Mouse (Mus musculus) kidney, postnatal 10 days (tissue): ENCODE data around the gene Ttc38.

Experiments
- DNase-seq: peaks from one replicate; pipeline ENCODE4 v3.0.0; 2021; ENCODE audit warnings: mixed read lengths

Ttc38 gene

DNA sequence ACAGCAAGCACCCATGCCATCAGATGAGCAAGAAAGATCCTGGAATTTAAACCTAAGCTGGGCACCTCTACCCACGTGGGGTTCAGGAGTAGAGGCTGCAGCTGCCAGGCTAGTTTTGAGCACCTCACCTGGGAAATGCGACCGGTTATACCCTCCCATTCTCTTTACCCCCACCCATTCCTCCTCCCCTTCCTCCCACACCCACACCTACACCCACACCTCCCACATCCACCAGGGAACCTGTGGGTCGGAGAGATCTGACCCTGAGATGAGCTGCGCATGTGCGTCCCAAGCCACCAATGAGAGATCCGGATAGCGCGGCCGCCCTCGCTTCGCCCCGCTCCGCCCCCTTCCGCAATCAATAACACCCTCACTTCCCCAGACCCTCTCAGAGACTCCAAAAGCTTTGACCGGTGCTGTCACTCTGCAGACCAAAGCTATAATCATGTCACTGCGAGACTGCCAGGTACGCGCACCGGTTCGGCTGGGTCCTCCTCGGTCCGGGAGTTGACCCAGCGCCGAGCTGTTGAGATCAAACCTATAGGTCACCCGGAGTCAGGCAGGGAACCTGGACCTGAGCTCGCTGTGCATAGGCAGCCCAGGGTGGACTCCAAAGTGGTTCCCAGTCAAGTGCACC, at the start of gene Ttc38:
Ttc38 (plus strand) TSS at position 353 of the 637 bp plus-strand sequence.
- peak; percentile 87 for DNase-seq

- no peak for DNase-seq
These were observed 49.0 kb upstream of the Ttc38 start for GRCm38 (mm10) chr15:85783146-85783545.

DNA sequence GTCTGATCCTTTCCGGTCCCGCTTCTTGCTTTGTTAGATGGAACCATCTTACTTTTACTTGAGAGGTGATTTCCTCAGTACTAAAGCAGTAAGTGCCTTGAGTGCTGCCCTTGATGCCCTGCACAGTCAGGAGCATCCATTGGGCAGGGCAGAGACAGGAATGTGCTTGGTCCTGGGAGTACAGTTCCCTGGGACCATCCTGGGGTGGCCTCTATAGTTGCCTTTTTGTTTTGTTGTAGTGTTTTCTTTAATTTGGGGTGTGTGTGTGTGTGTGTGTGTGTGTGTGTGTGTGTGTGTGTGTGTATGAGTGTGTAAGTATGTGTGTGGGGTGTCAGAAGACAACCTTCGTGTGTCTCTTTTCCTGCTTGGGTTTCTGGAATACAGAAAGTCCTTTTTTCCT, 47.8 kb upstream of the Ttc38 start:
- DNase-seq = no peak

DNA sequence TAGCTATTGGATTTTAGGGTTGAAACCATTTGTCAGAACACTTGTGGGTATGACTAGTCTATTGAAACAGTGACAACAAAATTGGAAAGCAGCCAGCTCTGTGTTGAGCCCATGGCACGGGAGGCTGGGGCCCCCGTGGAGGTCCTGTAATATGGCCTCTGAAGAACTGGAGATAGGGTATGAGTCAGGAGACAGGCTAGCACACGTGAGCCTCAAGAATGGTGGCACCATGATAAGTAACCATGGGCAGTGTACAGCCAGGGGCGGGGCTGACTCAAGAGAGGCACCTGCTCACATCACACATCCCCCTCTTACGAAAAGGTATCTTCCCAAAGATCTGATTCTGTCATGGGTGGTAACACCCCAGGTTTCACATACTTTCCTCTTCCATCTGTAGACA, 45.4 kb upstream of the Ttc38 start:
- no peak for DNase-seq

GRCm38 (mm10) chr15:85787482-85787881, 44.6 kb upstream of the Ttc38 start:
- DNase-seq = no peak

GRCm38 (mm10) chr15:85788051-85788450, 44.1 kb upstream of the Ttc38 start:
- DNase-seq = no peak

DNA sequence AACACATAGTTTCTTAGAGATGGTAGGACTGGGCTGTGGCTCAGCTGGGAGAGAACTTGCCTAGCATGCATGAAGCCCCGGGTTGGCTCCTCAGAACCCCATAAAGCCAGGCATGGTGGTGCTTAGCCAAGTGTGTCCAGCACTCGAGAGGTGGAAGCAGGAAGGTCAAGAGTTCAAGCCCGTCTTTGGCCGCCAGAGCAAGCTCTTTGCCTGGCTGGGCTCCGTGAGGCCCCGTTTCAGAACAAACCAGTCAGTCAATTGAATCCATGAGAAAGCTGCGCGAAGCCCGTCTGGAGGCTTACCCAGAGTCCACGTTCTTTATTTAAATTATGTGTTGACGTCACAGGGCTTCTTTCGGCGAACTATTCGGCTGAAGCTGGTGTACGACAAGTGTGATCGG, 43.5 kb upstream of the Ttc38 start:
- DNase-seq = no peak

- DNase-seq = no peak
These were observed 40.7 kb upstream of the Ttc38 start for GRCm38 (mm10) chr15:85791449-85791848.

- peak; percentile 41 for DNase-seq
These were observed 39.3 kb upstream of the Ttc38 start for GRCm38 (mm10) chr15:85792819-85793218.

DNA sequence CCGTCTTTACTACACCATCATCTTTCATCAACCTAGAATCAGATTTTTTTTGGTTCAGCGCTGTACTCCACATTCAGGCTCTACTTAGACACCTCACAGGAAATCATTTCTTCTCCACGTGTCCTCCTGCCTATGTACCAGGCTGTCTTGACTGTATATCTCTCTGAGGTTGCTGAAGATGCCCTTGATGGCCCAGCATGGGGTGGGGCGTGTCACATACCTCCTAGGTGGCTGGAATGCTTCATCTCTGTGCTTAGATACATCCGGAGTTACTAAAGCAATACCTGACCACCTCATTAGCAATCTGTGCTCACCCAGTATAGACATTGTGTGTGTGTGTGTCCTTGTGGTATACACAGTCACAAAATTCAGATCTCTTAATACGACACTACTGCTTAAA, 36.6 kb upstream of the Ttc38 start:
- DNase-seq = no peak

- no peak for DNase-seq
These were observed 33.4 kb upstream of the Ttc38 start for GRCm38 (mm10) chr15:85798676-85799075.

GRCm38 (mm10) chr15:85802931-85803330, 29.2 kb upstream of the Ttc38 start:
- DNase-seq = peak; percentile 38

DNA sequence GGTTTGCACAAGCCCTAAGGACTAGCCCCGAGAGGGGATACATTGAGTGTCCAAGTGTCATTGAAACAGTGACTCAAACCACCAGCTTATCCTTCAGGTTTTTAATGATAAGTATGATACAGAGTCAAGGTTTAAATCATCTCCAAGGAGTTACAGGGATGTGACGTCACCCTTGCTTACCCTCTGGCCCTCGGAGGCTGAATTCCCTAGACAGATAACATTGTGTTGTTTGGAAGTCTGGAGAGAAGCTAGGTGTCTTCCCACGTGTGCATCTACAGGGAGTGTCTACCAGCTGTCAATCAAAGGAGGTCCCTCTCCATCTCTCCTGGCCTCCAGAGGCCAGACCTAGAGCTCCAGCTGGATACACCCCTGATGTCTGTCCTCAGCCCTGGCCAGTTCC, 25.2 kb upstream of the Ttc38 start:
- DNase-seq = no peak

GRCm38 (mm10) chr15:85807404-85807803, 24.7 kb upstream of the Ttc38 start:
- no peak for DNase-seq

- no peak for DNase-seq
These were observed 24.1 kb upstream of the Ttc38 start for GRCm38 (mm10) chr15:85808031-85808430.

GRCm38 (mm10) chr15:85808434-85808833, 23.7 kb upstream of the Ttc38 start:
- no peak for DNase-seq

DNA sequence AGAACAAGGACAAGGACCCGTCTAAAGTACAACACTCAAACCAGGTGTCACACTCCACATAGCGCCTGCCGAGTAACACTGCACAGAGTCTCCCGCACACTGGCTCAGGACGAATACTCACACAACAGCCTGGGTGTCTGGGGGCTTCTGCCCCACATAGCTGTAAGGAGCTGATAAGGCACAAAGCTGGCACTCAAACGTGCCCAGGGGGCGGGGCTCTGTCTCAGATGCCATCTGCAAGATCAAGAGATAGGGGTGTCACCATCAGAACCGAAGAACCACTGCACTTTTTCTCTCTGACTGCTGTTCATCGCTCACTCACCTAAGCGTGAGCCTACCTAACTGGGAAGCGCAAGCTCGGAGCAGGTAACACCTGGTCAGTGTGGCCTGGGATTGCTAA, 23.0 kb upstream of the Ttc38 start:
- no peak for DNase-seq

GRCm38 (mm10) chr15:85810462-85810805, 21.7 kb upstream of the Ttc38 start:
- no peak for DNase-seq

GRCm38 (mm10) chr15:85810806-85811521, 21.1 kb upstream of the Ttc38 start:
- DNase-seq = peak; percentile 53

- DNase-seq = peak; percentile 99
These were observed 20.4 kb upstream of the Ttc38 start, which contains the start of gene Cdpf1 for GRCm38 (mm10) chr15:85811535-85812277. Cdpf1 (minus strand) TSS chr15:85811697.

GRCm38 (mm10) chr15:85813428-85813827, 18.7 kb upstream of the Ttc38 start:
- no peak for DNase-seq

DNA sequence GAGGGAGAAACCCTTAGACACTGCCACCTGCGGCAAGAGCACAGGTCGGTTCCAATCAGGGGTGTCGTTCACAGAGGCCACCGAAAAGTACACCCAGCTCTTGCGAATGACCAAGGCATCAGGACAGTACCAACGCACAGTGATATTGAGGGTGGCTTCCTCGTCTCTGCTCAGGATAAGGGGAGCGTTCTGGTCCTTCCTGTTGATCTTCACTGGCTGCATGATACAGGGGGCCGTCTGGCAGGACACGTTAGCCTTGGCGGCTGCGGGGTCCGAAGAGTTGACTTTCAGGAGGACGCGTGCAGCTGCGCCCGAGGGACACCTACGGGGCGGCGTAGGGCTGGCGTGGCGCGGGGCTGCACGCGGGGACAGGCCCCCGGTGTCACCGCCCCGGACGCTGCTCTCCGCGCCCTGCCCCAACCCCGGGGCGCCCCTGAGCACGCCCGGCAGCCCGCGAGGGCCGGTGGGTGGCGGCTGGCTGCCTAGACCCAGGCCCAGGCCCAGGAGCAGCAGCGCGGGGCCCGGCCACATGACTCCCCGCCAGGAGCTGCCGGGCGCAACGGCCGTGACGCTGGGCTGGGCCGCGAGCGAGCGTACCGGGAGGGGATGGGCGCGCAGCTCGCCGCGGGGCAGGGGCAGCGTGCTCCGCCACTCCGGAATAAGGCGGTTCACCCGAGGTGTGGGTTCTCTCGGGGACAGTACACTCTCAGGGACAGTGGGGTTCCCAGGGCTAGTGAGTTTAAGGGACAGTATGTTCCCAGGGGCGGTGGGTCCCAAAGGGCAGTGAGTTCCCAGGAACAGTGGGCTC, 10.7 kb upstream of the Ttc38 start, which contains the start of gene Pkdrej:
Pkdrej (minus strand) TSS at position 532 of the 808 bp plus-strand sequence.
- DNase-seq = peak; percentile 61

DNA sequence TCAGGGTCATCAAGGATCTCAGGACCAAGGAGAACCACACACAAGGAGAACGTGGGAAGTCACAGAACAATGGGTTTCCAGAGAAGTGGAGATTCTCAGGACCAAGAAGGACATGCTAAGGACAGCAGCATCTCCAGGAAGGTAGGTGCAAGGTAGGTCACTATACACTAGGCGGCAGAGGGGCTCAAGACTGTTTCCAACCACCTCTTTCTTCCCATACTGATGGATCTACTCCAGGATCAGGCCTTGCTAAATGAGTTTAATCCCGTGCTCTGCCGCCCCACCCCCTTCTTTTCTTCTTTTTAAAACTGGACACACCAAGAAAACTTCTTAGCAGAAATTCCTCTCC, 10.1 kb upstream of the Ttc38 start:
- DNase-seq = no peak
